Mouse (Mus musculus) midbrain, embryonic 14.5 days (tissue): ENCODE measurements around the gene AI661453. TPM values are rescaled to one million over a fixed set of nuclear protein-coding genes. Genes with fewer than 3 reads are reported as not detected.

Source experiments
- ATAC-seq: fragments of 200-750 bp; cut with Nextera tagmentation; 2 replicates; pipeline ENCODE4 v1.8.0; 2017; ENCODE audit warnings: moderate number of reproducible peaks, moderate library complexity; ENCODE audit not compliant: low FRiP score, low TSS enrichment
- DNase-seq: peaks from one replicate; pipeline ENCODE4 v3.0.0-alpha.2; 2015
- H3K27ac ChIP-seq: fragments of 300-500 bp; sonication (generic); replicated peaks from 2 replicates; pipeline ENCODE4 v1.5.1; 2014; ENCODE audit warnings: mild to moderate bottlenecking, low read depth, low read length, moderate library complexity
- H3K27me3 ChIP-seq: fragments of 300-500 bp; sonication (generic); 2 replicates; pipeline ENCODE4 v1.6.1; 2014; ENCODE audit warnings: low read length, control low read depth, mixed read lengths; ENCODE audit not compliant: control insufficient read depth, insufficient read depth
- H3K36me3 ChIP-seq: fragments of 300-500 bp; sonication (generic); 2 replicates; pipeline ENCODE4 v1.6.1; 2014; ENCODE audit warnings: low read length, control low read depth; ENCODE audit not compliant: control insufficient read depth, insufficient read depth
- H3K4me1 ChIP-seq: fragments of 300-500 bp; sonication (generic); 2 replicates; pipeline ENCODE4 v1.6.1; 2014; ENCODE audit warnings: mild to moderate bottlenecking, antibody characterized with exemption, low read length, control low read depth; ENCODE audit not compliant: control insufficient read depth, insufficient read depth
- H3K4me2 ChIP-seq: fragments of 300-500 bp; sonication (generic); 2 replicates; pipeline ENCODE4 v1.6.1; 2014; ENCODE audit warnings: mild to moderate bottlenecking, low read length, moderate library complexity
- H3K4me3 ChIP-seq: fragments of 300-500 bp; sonication (generic); replicated peaks from 2 replicates; pipeline ENCODE4 v1.5.1; 2014; ENCODE audit warnings: low read depth, low read length
- H3K9ac ChIP-seq: fragments of 300-500 bp; sonication (generic); replicated peaks from 2 replicates; pipeline ENCODE4 v1.6.1; 2014; ENCODE audit warnings: mild to moderate bottlenecking, low read length, moderate library complexity
- H3K9me3 ChIP-seq: fragments of 300-500 bp; sonication (generic); 2 replicates; pipeline ENCODE4 v1.6.1; 2016; ENCODE audit warnings: low read length, control low read depth, mixed read lengths; ENCODE audit not compliant: control insufficient read depth
- WGBS: fragments of 180-500 bp; shearing (Covaris S2); extraction: QIAGEN DNeasy Blood & Tissue Kit; methylation state at CpG from one replicate; pipeline ENCODE4 v1.1.7; 2014; 5-methylcytosine and 5-hydroxymethylcytosine counted together
- polyA plus RNA-seq: library from polyadenylated mRNA; unstranded; fragments of >200 nt; fragmentation: Nextera tagmentation; extraction: Ambion mirVana; gene quantifications from 2 replicates; pipeline ENCODE4 v1.2.1, GENCODE M21; 2014

The AI661453 gene
- polyA plus RNA-seq, 1 experiment from 2014 or later = 0.05 TPM

DNA sequence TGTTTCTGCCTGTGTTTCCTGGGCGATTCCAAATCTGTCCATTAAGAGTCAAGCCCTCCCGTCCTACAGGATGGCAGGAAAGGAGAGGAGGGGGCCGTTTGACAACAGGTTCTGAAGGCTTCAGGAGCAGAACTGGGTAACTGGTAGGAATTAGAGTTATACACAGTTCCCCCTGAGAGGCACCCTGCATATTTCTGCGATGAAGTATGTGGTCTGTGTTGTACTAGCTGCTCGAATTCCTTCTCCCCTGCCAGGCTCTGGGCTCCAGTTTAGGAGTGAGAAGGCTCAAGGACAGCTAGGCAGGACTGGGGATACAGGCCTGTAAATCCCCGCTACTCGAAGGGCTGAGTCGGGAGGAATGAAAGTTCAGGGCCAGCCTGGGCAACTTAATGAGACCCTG, 81.8 kb downstream of the AI661453 start:
- DNase-seq (no peak), ATAC-seq (no peak)
- H3K4me1 ChIP-seq = peaks cover 17% of the 10 kb centered on the region
- 37% methylated on average over 8 of the region's 8 CpGs for WGBS
- no peak overlapping the region for H3K4me3 ChIP-seq
- no peak overlapping the region; the same call in 1 of the 2 replicates for H3K9ac ChIP-seq
- no peaks in the 10 kb centered on the region for H3K27me3 ChIP-seq
- H3K4me2 ChIP-seq = no peak overlapping the region
- H3K27ac ChIP-seq = no peak overlapping the region; the same call in 1 of the 2 replicates
- no peaks in the 10 kb centered on the region for H3K9me3 ChIP-seq
- no peaks in the 10 kb centered on the region for H3K36me3 ChIP-seq

Other genes with a start within 250 kb of the AI661453 start
- gene Mrps10, start 67.7 kb upstream of the AI661453 start, polyA plus RNA-seq = 79.6 and 83.3 TPM in 2 replicates
- gene Guca1b, start 51.2 kb upstream of the AI661453 start, polyA plus RNA-seq = 0.30 and 0.69 TPM in 2 replicates
- 0.26 and 0.50 TPM in 2 replicates for gene Guca1a, start 36.0 kb upstream of the AI661453 start, polyA plus RNA-seq
- gene 1700001C19Rik, start 761 bp downstream of the AI661453 start, polyA plus RNA-seq = 0.72 and 0.76 TPM in 2 replicates
- 17.4 and 19.2 TPM in 2 replicates for gene Taf8, start 65.7 kb downstream of the AI661453 start, polyA plus RNA-seq
- 56.4 and 67.3 TPM in 2 replicates for gene Ccnd3, start 68.4 kb downstream of the AI661453 start, polyA plus RNA-seq
- gene Bysl, start 174.9 kb downstream of the AI661453 start, polyA plus RNA-seq = 32.0 and 33.2 TPM in 2 replicates
- gene Med20, start 175.0 kb downstream of the AI661453 start, polyA plus RNA-seq = 48.1 and 49.5 TPM in 2 replicates
- gene Gm20517, start 175.0 kb downstream of the AI661453 start, polyA plus RNA-seq = 3.1 and 3.2 TPM in 2 replicates
- 7.5 and 7.6 TPM in 2 replicates for gene Usp49, start 194.1 kb downstream of the AI661453 start, polyA plus RNA-seq